Mouse (Mus musculus): Measurements from ENCODE around the gene Myl10. TPM values are rescaled to one million over a fixed set of nuclear protein-coding genes. Genes with fewer than 3 reads are reported as not detected.
A peak's percentile ranks its signal among the peaks of the same experiment; 100 is the strongest.

Gene Myl10
- total and polyA plus RNA-seq, 3 experiments, result not detected

GRCm38 (mm10) chr5:136662822-136663221 is 30.1 kb upstream of the Myl10 start:
- H3K4me2 ChIP-seq (ENCODE audit: insufficient read depth, low read depth, poor library complexity, severe bottlenecking), result no peak overlapping the region
- H3K79me2 ChIP-seq (replicated peaks; ENCODE audit: control insufficient read depth, extremely low read depth, insufficient read depth, poor library complexity, severe bottlenecking), result no peaks in the 10 kb centered on the region
- H3K36me3 ChIP-seq (replicated peaks in 1 of 2; ENCODE audit: control insufficient read depth in 1 of 2, insufficient read depth in 1 of 2, low read length in 1 of 2), result no peaks in the 10 kb centered on the region
- H3K27ac ChIP-seq (ENCODE audit: insufficient read depth, low read depth), result no peak overlapping the region
- H3K4me1 ChIP-seq (ENCODE audit: control insufficient read depth in 1 of 2, insufficient read depth in 2 of 2), result no peaks in the 10 kb centered on the region
- H3K27me3 ChIP-seq (replicated peaks), result peaks cover 53% of the 10 kb centered on the region
- no peak overlapping the region for H3K4me3 ChIP-seq (replicated peaks in 1 of 3; ENCODE audit: low read depth in 2 of 3, low read length in 2 of 3, poor library complexity in 1 of 3)
- no peak overlapping the region for H3K9ac ChIP-seq (ENCODE audit: insufficient read depth, low read depth)
- peaks cover 8% of the 10 kb centered on the region for H3K9me3 ChIP-seq (replicated peaks; ENCODE audit: low read length)
- in situ Hi-C loops (cut with MboI; ENCODE audit: low pct_ligation_motif_present, low pct_unique_long_range_greater_than_20kb, low sequenced_read_pairs) (loop anchor here (25.0 kb wide), 1 partner anchor 401 kb away; no protein-coding TSS in a partner anchor), dilution Hi-C loops (cut with MboI; ENCODE audit: extremely low pct_ligation_motif_present, extremely low pct_unique_long_range_greater_than_20kb, low sequenced_read_pairs) (no loop called here)
- no peak for DNase-seq (ENCODE audit: extremely low read depth)
- TF ChIP-seq USF2 (conservative IDR thresholded peaks at IDR 0.05; ENCODE audit: low read depth, low read length) (no peak), TBP (conservative IDR thresholded peaks at IDR 0.05; ENCODE audit: low read depth, low read length) (no peak), ETS1 (conservative IDR thresholded peaks at IDR 0.05; ENCODE audit: low read depth, low read length) (no peak), TCF12 (IDR thresholded peaks at IDR 0.05; ENCODE audit: low read depth, low read length) (no peak), POLR2A (IDR thresholded peaks at IDR 0.05; ENCODE audit: low read depth, low read length) (no peak), HCFC1 (IDR thresholded peaks at IDR 0.05; ENCODE audit: low read depth, low read length) (no peak), PAX5 (IDR thresholded peaks at IDR 0.05; ENCODE audit: low read length) (no peak), IRF4 (IDR thresholded peaks at IDR 0.05; ENCODE audit: low read depth, low read length) (no peak), ELF1 (IDR thresholded peaks at IDR 0.05; ENCODE audit: low read depth, low read length) (no peak), ZC3H11A (IDR thresholded peaks at IDR 0.05; ENCODE audit: low read depth, low read length) (no peak), KAT2A (IDR thresholded peaks at IDR 0.05; ENCODE audit: insufficient replicate concordance, low read length) (no peak)

GRCm38 (mm10) chr5:136664497-136664896 is 28.4 kb upstream of the Myl10 start:
- H3K27ac ChIP-seq (ENCODE audit: insufficient read depth, low read depth), result no peak overlapping the region
- H3K36me3 ChIP-seq (replicated peaks in 1 of 2; ENCODE audit: control insufficient read depth in 1 of 2, insufficient read depth in 1 of 2, low read length in 1 of 2), result no peaks in the 10 kb centered on the region
- in situ Hi-C loops (cut with MboI; ENCODE audit: low pct_ligation_motif_present, low pct_unique_long_range_greater_than_20kb, low sequenced_read_pairs) (loop anchor here (25.0 kb wide), 1 partner anchor 402 kb away; no protein-coding TSS in a partner anchor), dilution Hi-C loops (cut with MboI; ENCODE audit: extremely low pct_ligation_motif_present, extremely low pct_unique_long_range_greater_than_20kb, low sequenced_read_pairs) (no loop called here)
- peaks cover 53% of the 10 kb centered on the region for H3K27me3 ChIP-seq (replicated peaks)
- H3K79me2 ChIP-seq (replicated peaks; ENCODE audit: control insufficient read depth, extremely low read depth, insufficient read depth, poor library complexity, severe bottlenecking), result no peaks in the 10 kb centered on the region
- H3K4me3 ChIP-seq (replicated peaks in 1 of 3; ENCODE audit: low read depth in 2 of 3, low read length in 2 of 3, poor library complexity in 1 of 3), result no peak overlapping the region
- H3K4me2 ChIP-seq (ENCODE audit: insufficient read depth, low read depth, poor library complexity, severe bottlenecking), result no peak overlapping the region
- peak; percentile 66 for DNase-seq (ENCODE audit: extremely low read depth)
- no peaks in the 10 kb centered on the region for H3K4me1 ChIP-seq (ENCODE audit: control insufficient read depth in 1 of 2, insufficient read depth in 2 of 2)
- H3K9ac ChIP-seq (ENCODE audit: insufficient read depth, low read depth), result no peak overlapping the region
- peaks cover 8% of the 10 kb centered on the region for H3K9me3 ChIP-seq (replicated peaks; ENCODE audit: low read length)
- TF ChIP-seq E2F4 (IDR thresholded peaks at IDR 0.05; ENCODE audit: insufficient replicate concordance, low read depth, low read length), result no peak
- TF ChIP-seq TBP (conservative IDR thresholded peaks at IDR 0.05; ENCODE audit: low read depth, low read length), result no peak
- no peak for TF ChIP-seq NELFE (IDR thresholded peaks at IDR 0.05; ENCODE audit: low read depth, low read length)
- TF ChIP-seq HCFC1 (IDR thresholded peaks at IDR 0.05; ENCODE audit: low read depth, low read length), result no peak
- TF ChIP-seq ELF1 (IDR thresholded peaks at IDR 0.05; ENCODE audit: low read depth, low read length), result peak; percentile 10; the same call in 1 of the 2 replicates
- no peak for TF ChIP-seq JUN (IDR thresholded peaks at IDR 0.05; ENCODE audit: insufficient read depth, low read depth, low read length)
- TF ChIP-seq USF1 (IDR thresholded peaks at IDR 0.05; ENCODE audit: low read depth, low read length), result no peak
- TF ChIP-seq BHLHE40 (IDR thresholded peaks at IDR 0.05; ENCODE audit: low read depth, low read length), result no peak
- TF ChIP-seq ZKSCAN1 (IDR thresholded peaks at IDR 0.05; ENCODE audit: borderline replicate concordance, low read depth, low read length), result no peak
- TF ChIP-seq MAX (IDR thresholded peaks at IDR 0.05; ENCODE audit: low read length), result no peak
- TF ChIP-seq MXI1 (IDR thresholded peaks at IDR 0.05; ENCODE audit: low read depth, low read length), result no peak
- TF ChIP-seq POLR2A (IDR thresholded peaks at IDR 0.05; ENCODE audit: low read depth, low read length), result no peak
- TF ChIP-seq USF2 (conservative IDR thresholded peaks at IDR 0.05; ENCODE audit: low read depth, low read length), result no peak
- peak; percentile 92 for TF ChIP-seq RAD21 (IDR thresholded peaks at IDR 0.05; ENCODE audit: low read depth, low read length)
- no peak for TF ChIP-seq POLR2AphosphoS2 (IDR thresholded peaks at IDR 0.05; ENCODE audit: low read depth, low read length)
- peak; percentile 93 for TF ChIP-seq SMC3 (IDR thresholded peaks at IDR 0.05; ENCODE audit: low read depth, low read length)
- TF ChIP-seq CTCF (conservative IDR thresholded peaks at IDR 0.05 in 1 of 2, IDR thresholded peaks at IDR 0.05 in 1 of 2; ENCODE audit: low read depth in 2 of 2, low read length in 2 of 2), result peak; percentile 50 to 93
- TF ChIP-seq JUND (conservative IDR thresholded peaks at IDR 0.05; ENCODE audit: low read depth, low read length), result no peak
- TF ChIP-seq MAZ (IDR thresholded peaks at IDR 0.05; ENCODE audit: low read depth, low read length), result no peak
- TF ChIP-seq ZMIZ1 (IDR thresholded peaks at IDR 0.05; ENCODE audit: low read depth, low read length), result no peak
- TF ChIP-seq TCF12 (IDR thresholded peaks at IDR 0.05; ENCODE audit: low read depth, low read length), result no peak
- TF ChIP-seq KAT2A (IDR thresholded peaks at IDR 0.05; ENCODE audit: insufficient replicate concordance, low read length), result no peak
- TF ChIP-seq GABPA (IDR thresholded peaks at IDR 0.05; ENCODE audit: insufficient replicate concordance, low read depth, low read length), result no peak
- TF ChIP-seq CHD1 (IDR thresholded peaks at IDR 0.05; ENCODE audit: low read depth, low read length), result no peak
- peak; percentile 78 for TF ChIP-seq ZC3H11A (IDR thresholded peaks at IDR 0.05; ENCODE audit: low read depth, low read length)
- TF ChIP-seq MAFK (IDR thresholded peaks at IDR 0.05; ENCODE audit: insufficient replicate concordance, low read length), result no peak
- no peak for TF ChIP-seq NRF1 (IDR thresholded peaks at IDR 0.05; ENCODE audit: low read depth, low read length)
- no peak for TF ChIP-seq MEF2A (IDR thresholded peaks at IDR 0.05; ENCODE audit: borderline replicate concordance, low read depth, low read length)
- TF ChIP-seq EP300 (IDR thresholded peaks at IDR 0.05; ENCODE audit: low read length), result no peak
